Mouse (Mus musculus) v-Abl transformed pro-B cells (cell line): ENCODE results near the gene Olfr584.

Experiments used
- in situ Hi-C, 2 experiments: fragments of 400-800 bp; cut with MboI; formaldehyde crosslinking; loops; one replicate each; pipeline ENCODE4 v1.15.1; 2025; ENCODE audit not compliant: unreplicated experiment in 2 of 2

The Olfr584 gene

DNA sequence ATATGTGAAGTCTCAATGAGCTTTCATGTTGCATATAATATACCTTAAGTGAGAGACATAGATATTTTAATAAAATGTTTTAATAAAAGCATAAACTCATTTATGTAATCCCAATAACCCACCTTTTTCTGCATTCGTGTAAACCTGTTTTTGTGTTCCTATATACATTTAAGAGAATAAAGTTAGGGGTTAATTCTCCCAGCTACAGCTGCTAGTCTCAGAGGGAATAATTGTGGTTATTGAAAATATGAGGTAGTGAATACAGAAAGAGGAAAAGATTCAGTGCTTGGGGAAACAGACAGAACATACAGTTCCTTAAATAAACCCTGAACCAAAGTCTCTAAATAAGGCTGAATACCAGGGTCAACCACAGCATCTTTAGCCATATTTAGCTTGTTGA is at the start of gene Olfr584:
TSS of gene Olfr584 (plus strand) at position 301 of the 400 bp plus-strand sequence.
- in situ Hi-C loops: no loop called here

DNA sequence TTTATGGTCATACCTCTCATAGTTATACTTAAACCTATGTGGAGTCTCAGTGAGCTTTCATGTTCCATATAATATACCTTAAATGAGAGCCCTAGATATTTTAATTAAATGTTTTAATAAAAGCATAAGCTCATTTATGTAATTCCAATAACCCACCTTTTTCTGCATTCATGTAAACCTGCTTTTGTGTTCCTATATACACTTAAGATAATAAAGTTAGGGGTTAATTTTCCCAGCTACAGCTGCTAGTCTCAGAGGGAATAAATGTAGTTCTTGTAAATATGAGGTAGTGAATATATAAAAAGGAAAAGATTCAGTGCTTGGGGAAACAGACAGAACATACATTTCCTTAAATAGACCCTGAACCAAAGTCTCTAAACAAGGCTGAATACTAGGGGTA is 44.0 kb upstream of the Olfr584 start, which contains the start of gene Olfr582:
TSS of gene Olfr582 (plus strand) at position 301 of the 400 bp plus-strand sequence.
- in situ Hi-C loops: no loop called here

DNA sequence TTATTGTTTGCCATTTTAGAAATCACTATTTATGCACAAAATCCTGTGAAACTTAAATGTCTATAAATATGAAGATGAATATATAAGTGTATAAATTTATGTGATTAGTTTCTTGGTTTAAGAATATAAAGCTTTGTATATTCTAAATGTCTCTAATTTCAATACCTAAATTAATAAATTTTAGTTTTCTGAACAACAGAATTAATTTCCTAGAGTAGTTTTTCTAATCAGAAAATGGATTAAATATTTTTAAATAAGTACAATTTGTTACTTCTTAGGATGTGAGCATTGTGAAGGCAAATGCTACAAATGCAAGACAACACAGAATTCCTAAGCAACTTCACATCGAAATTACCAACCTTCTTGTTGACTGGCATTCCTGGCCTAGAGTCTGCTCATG is 30.7 kb upstream of the Olfr584 start, which contains the start of gene Olfr583:
TSS of gene Olfr583 (plus strand) at position 301 of the 400 bp plus-strand sequence.
- in situ Hi-C loops: no loop called here

DNA sequence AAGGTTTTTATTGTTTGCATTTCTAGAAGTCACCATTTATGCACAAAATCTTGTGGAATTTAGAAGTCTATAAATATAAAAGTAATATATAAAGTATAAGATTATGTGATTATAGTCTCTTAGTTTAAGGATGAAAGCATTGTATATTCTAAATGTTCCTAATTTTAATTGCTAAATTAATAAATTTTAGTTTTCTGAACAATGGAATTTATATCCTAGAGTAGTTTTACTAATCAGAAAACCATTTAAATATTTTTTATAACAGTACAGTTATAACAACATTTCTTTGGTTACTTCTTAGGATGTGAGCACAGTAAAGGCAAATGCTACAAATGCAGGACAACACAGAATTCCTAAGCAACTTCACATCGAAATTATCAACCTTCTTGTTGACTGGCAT is 15.7 kb downstream of the Olfr584 start, which contains the start of gene Olfr585:
TSS of gene Olfr585 (plus strand) at position 301 of the 400 bp plus-strand sequence.
- in situ Hi-C loops: no loop called here

DNA sequence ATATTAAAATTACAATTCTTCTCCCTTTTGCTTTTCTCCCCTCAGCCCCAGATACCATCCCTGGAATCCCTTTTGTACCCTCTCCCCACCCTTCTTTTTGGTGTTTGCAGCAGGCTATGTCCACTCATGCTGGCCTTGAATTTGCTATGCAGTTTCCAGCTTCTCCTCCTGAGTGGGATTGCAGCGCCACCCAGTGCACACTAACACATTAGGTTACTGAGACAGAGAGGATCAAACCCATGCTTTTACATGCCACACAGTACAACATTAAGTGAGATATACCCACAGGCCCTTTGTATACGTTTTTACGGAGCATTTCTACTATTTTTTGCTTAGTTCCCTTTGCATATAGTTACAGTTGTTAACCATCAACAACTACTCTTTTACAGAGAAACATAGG is 37.7 kb downstream of the Olfr584 start:
- in situ Hi-C loops: no loop called here

DNA sequence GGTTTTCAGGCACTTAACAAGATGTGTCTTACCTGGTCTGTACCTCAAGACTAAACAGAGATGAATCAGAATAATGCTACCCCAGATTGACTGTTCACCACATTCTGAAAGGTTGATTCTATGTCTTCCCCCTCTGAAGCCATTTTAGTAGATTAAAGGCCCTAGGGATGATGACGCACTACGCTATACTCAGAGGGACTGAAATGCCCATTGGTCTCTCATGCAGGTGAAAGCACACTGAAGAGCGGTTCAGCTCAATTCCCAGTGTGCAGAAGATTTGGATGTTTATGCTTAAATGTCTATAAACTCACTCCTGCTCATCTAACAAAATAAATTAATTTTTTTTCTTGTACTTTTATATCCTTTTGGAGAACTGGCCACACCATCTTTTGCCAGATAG is 43.9 kb downstream of the Olfr584 start, which contains the start of gene Olfr586:
TSS of gene Olfr586 (minus strand) at position 101 of the 400 bp plus-strand sequence.
- in situ Hi-C loops: no loop called here
